Mouse (Mus musculus): ENCODE measurements at regions not wholly inside any gene's neighbourhood (a gene's known extent, or its start where the extent isn't known, plus 50 kb on each side); places are given as distances from the start of the nearest gene placed in this dataset.

DNA sequence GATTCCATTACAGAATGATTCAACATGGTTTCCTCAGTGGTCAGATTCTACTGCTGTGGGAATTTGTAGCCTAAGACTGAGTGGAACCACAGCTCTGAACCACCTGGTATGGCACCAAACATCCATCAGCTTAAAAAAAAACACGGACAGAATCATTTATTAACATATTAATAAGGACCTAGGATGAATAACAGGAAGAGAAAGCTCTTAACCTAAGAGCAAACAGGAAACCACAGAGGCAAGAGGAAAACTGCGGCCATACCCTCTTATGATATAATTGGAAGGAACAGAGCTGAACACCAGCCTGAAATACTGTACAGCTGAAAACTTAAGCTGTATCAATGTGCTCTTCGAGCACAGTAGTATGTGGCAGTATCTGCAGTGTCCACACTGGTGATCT lies 399.9 kb upstream of the Zfp386 start:
- TF ChIP-seq CTCF (IDR thresholded peaks at IDR 0.05; ENCODE audit: extremely low read depth, insufficient read length, insufficient replicate concordance, low read depth, low read length) (no peak), POLR2A (IDR thresholded peaks at IDR 0.05; ENCODE audit: low read depth, low read length) (no peak)
